Mouse (Mus musculus): ENCODE data around the gene Micall1. TPM values are rescaled to one million over a fixed set of nuclear protein-coding genes. Genes with fewer than 3 reads are reported as not detected.

Micall1 gene
- 2.9 and 6.4 TPM in 2 replicates for polyA plus RNA-seq (2021; fragmentation: Nextera tagmentation)
- long read RNA-seq, experiment 1, full-length matches to known transcripts: 6 of 29 reads
- long read RNA-seq, experiment 1, partial matches to known transcripts: 6 of 29 reads
- long read RNA-seq, experiment 1, other reads (novel, unspliced or antisense): 17 of 29 reads
- long read RNA-seq, experiment 2, partial matches to known transcripts: 1 of 5 reads
- long read RNA-seq, experiment 2, other reads (novel, unspliced or antisense): 4 of 5 reads

DNA sequence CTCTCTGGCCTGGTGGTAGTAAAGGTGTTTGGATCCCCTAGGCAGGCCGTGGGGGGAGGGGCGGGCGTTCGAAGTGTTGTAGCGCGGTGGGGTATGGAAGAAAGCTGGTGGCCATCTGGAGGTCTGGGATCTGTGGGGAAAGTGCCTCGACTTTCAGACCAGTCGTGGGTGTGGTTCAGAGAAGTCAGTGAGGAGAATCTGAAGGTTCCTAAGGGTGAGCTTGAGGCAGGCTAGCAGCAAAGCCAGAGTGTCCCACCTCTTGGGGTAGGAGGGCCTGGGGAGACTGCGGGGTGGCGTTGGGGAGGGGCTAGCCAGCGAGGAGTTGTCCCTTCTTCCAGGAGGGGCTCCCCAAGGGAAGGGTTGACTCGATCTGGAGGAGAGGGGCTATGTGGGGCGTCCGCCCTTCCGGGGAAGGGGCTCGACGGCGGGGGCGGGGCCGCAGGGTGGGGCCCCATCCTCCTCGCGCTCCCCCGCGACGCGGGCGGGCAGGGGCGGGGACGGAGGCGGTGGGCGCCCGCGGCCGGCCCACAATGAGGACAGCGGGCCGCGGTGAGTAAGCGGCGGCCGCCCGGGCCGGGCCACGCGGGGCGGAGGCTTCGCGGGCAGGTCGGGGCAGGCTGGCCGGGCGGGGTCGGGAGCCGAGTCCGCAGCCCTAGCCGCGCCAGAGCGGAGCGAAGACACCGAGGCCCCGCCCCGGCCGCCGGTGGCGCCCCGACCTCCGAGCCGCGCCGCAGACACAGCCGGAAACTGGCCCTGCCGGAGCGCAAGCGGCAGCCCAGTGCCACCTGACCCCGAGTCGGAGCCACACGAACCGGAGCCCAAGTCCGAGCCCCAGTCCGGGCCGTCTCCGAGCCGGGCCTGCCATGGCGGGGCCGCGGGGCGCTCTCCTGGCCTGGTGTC, at the start of gene Micall1:
TSS of gene Micall1 (plus strand) at position 478 of the 900 bp plus-strand sequence.

DNA sequence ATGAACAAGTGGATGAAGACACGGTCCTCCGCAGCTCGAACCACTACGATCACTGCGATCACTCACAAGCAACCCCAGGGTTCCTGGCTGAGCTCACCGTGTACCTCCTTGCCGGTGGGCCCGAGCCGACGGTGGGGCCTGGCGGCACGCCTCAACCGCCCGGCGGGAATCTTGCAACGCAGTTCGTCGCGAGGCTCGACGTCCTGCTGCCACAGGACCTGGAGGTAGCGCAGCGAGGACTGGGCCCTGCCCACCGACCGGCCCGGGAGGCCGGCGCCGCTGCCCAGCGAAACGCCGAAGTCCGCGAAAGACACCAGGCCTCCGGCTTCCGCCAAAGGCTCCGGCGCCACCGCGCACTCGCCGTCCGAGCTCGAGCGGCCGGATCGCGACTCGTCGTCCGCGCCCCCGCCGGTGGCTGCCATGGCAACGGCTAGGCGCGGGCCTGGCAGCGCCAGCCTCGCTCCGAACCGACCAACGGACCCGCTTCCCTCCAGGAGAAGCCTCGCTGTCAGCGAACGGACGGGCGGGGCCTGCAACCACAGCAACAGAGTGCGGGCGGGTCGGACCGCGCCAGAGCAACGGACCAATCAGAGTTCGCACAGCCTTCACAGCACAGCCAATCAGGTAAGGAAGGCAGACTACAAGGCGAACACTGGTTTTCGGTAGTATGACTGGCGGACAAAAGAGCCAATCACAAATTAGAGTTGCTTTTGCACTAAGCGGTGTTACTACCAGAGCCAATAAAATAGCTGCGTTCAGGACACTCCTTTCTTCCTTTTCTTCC, 46.1 kb upstream of the Micall1 start, which contains the start of gene Ankrd54:
TSS of gene Ankrd54 (minus strand) at position 518 of the 784 bp plus-strand sequence.

DNA sequence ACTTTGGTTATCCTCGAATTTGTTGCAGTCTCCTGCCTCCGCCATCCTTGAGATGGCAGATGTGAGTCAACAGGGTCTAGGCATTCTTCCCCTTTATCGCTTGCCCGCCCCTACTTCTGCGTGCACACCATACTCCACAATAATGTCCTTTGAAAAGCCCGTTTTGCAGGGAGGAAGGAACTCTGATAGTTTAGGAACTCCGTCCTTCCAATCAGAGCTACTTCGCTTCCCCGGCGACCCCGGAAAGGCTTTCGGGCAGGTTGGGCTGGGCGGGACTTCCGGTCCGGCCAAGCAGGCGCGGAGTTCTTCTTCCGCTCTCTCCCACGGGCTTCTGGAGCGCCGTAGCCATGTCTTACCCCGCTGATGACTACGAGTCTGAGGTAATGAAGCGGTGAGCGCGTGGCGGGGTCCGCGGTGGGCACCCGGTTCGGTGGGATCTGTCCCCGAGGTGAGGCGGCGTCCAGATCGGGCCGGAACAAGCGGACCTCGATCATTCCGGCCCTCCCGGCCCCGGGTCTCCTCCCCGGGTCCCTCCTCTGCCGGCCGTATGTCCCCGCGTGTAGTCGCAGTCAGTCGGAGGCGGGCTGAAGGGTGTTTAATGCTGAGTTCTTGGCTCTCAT, 33.7 kb upstream of the Micall1 start, which contains the start of gene Eif3l:
TSS of gene Eif3l (plus strand) at position 267 of the 620 bp plus-strand sequence.

DNA sequence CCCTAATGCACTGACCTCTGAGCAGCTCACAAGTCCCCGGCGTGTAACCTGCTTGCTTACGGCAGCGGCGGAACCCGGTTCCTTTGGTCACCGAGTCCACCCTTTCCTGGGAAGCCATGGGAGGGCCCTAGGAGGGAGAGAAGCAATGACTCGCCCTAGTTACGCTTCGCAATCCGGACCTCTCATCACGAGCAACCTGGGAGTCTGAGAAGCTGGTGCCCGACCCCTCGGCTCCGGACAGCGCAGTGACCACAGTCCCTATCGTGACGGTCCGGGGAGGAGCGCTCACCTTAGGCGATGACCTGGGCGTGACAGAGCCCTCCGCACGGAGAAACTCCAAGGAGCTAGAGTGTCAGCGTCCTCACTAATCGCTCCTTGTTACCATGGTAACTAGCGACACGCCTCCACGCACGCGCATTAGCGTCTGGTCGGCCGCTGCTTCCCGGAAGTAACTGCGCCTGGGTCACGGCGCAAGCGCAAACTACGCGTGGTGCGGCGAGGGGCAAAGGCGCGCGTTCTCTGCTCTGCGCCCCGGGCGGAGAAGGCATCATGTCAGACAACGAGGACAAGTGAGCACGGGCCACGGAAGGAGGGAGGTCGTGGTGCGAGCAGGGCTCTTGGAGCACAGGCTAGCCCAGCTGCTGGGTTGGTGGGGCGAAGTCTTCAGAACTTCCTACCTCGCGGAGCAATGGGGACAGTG, 32.3 kb downstream of the Micall1 start, which contains the start of the genes Polr2f and 1700088E04Rik:
TSS of gene Polr2f (plus strand) at position 144 of the 700 bp plus-strand sequence.
TSS of gene 1700088E04Rik (minus strand) at position 388 of the 700 bp plus-strand sequence.

DNA sequence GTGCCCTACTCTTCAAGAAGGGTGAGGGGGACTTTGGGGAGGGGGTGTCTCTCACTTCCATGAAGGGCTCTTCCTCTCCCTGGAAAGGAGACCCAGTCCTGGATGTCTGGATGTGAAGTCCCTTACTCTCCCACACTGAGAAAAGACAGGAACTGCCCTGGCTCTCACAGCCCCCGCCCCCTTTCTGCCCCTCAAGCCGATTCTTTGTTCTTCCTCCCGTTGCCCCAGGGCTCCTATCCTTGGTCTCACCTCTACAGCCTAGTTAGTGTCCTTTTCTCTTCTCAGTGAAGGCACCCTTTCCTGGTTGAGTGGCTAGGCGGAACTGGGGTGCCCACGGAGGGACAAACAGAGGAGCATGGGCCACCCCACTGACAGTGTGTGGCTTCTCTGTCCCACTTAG, 56.4 kb downstream of the Micall1 start, which contains the start of gene Sox10:
TSS of gene Sox10 (minus strand) at position 101 of the 400 bp plus-strand sequence.

Other genes starting within 250 kb of the Micall1 start
- 5.6 and 30.0 TPM in 2 replicates for gene Gga1, start 231.7 kb upstream of the Micall1 start, polyA plus RNA-seq (2021; fragmentation: Nextera tagmentation)
- gene Gm49510, start 209.2 kb upstream of the Micall1 start, polyA plus RNA-seq (2021; fragmentation: Nextera tagmentation): 0.13 and 0.29 TPM in 2 replicates
- gene Sh3bp1, start 209.1 kb upstream of the Micall1 start, polyA plus RNA-seq (2021; fragmentation: Nextera tagmentation): 3.0 and 5.8 TPM in 2 replicates
- gene Pdxp, start 195.0 kb upstream of the Micall1 start, polyA plus RNA-seq (2021; fragmentation: Nextera tagmentation): 65.2 and 218 TPM in 2 replicates
- 87.8 and 99.7 TPM in 2 replicates for gene Lgals1, start 182.2 kb upstream of the Micall1 start, polyA plus RNA-seq (2021; fragmentation: Nextera tagmentation)
- gene Nol12, start 174.0 kb upstream of the Micall1 start, polyA plus RNA-seq (2021; fragmentation: Nextera tagmentation): 51.6 and 60.7 TPM in 2 replicates
- gene Triobp, start 161.2 kb upstream of the Micall1 start, polyA plus RNA-seq (2021; fragmentation: Nextera tagmentation): 3.9 and 5.3 TPM in 2 replicates
- gene H1f0, start 80.4 kb upstream of the Micall1 start, polyA plus RNA-seq (2021; fragmentation: Nextera tagmentation): 61.5 and 63.8 TPM in 2 replicates
- 0.16 and 0.34 TPM in 2 replicates for gene Galr3, start 67.0 kb upstream of the Micall1 start, polyA plus RNA-seq (2021; fragmentation: Nextera tagmentation)
- 22.1 and 28.1 TPM in 2 replicates for gene Ankrd54, start 46.0 kb upstream of the Micall1 start, polyA plus RNA-seq (2021; fragmentation: Nextera tagmentation)
- gene Eif3l, start 33.7 kb upstream of the Micall1 start, polyA plus RNA-seq (2021; fragmentation: Nextera tagmentation): 90.8 and 101 TPM in 2 replicates
- gene Polr2f, start 32.1 kb downstream of the Micall1 start, polyA plus RNA-seq (2021; fragmentation: Nextera tagmentation): 149 and 159 TPM in 2 replicates
- 16.3 and 16.6 TPM in 2 replicates for gene 1700088E04Rik, start 32.4 kb downstream of the Micall1 start, polyA plus RNA-seq (2021; fragmentation: Nextera tagmentation)
- 6.5 and 34.2 TPM in 2 replicates for gene Sox10, start 56.3 kb downstream of the Micall1 start, polyA plus RNA-seq (2021; fragmentation: Nextera tagmentation)
- 19.2 and 25.6 TPM in 2 replicates for gene Pick1, start 120.3 kb downstream of the Micall1 start, polyA plus RNA-seq (2021; fragmentation: Nextera tagmentation)
- gene Gm49486, start 120.5 kb downstream of the Micall1 start, polyA plus RNA-seq (2021; fragmentation: Nextera tagmentation): 0.15 and 0.39 TPM in 2 replicates
- 0.30 TPM in 1 of 2 replicates, not detected in the other for gene Slc16a8, start 145.9 kb downstream of the Micall1 start, polyA plus RNA-seq (2021; fragmentation: Nextera tagmentation)
- gene Baiap2l2, start 176.6 kb downstream of the Micall1 start, polyA plus RNA-seq (2021; fragmentation: Nextera tagmentation): 2.3 and 6.7 TPM in 2 replicates
- 9.1 and 12.3 TPM in 2 replicates for gene Pla2g6, start 219.5 kb downstream of the Micall1 start, polyA plus RNA-seq (2021; fragmentation: Nextera tagmentation)
- 0.22 and 0.24 TPM in 2 replicates for gene Maff, start 237.7 kb downstream of the Micall1 start, polyA plus RNA-seq (2021; fragmentation: Nextera tagmentation)